Mouse (Mus musculus) kidney, postnatal 25 days (tissue): ENCODE results near the gene Il17rd.

Source experiments
- DNase-seq, 2 experiments: peaks; one replicate each; pipeline ENCODE4 v3.0.0; 2021; ENCODE audit warnings: mixed read lengths in 2 of 2

Il17rd gene

DNA sequence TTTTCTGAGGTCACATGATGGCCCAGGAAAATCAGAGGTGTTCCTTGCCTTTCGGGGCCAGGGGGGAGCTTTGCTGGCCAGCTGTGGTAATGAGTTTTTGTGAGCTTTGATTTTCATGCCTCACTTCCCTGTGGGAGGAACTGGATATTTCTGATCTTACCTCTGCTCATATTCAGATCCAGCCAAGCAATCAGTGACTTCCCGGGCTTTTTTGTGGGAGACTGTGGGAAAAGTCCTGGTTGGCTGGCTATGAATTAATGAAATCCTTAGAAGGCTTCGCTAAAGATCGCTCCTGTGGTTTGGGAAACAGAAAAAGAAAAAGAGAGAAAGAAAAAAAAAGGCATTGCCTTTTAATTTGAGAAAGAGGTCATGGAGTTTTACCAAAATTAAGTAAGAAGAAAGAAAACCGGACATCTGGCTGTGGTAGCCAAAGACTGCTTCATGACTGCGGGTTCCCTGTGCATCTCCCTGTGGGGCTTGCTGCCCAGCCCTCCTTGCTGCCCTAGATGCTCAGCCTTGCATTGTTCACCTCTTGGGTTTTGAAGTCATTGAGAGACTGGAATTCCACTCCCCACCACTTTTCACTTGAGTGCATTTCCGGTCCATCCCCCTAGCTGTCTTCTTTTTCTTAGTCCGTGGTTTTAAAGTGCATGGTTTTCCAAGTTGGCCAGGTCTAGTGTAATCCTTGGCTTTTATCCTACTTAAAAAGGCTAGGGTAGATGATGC, 9.7 kb downstream of the Il17rd start:
- DNase-seq = no peak

DNA sequence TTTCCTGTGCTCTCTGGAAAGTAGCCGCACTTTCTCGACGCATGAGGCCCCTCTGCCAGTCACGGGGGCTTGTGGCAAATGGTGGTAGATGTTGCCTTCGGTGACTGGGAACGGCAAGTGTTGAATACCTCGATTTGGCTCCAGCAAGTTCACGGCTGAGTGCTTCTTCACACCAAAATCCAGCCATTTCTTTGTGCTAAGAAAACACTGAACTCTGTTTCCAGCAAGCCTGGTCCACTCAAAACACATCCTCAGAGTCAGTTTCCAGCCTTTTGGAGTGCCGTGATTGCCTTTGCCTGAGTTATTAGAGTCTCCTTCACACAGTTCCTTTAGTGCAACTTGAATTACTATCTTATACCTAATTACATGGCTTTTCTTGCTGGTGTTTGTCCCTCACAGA, 11.3 kb downstream of the Il17rd start:
- no peak for DNase-seq

DNA sequence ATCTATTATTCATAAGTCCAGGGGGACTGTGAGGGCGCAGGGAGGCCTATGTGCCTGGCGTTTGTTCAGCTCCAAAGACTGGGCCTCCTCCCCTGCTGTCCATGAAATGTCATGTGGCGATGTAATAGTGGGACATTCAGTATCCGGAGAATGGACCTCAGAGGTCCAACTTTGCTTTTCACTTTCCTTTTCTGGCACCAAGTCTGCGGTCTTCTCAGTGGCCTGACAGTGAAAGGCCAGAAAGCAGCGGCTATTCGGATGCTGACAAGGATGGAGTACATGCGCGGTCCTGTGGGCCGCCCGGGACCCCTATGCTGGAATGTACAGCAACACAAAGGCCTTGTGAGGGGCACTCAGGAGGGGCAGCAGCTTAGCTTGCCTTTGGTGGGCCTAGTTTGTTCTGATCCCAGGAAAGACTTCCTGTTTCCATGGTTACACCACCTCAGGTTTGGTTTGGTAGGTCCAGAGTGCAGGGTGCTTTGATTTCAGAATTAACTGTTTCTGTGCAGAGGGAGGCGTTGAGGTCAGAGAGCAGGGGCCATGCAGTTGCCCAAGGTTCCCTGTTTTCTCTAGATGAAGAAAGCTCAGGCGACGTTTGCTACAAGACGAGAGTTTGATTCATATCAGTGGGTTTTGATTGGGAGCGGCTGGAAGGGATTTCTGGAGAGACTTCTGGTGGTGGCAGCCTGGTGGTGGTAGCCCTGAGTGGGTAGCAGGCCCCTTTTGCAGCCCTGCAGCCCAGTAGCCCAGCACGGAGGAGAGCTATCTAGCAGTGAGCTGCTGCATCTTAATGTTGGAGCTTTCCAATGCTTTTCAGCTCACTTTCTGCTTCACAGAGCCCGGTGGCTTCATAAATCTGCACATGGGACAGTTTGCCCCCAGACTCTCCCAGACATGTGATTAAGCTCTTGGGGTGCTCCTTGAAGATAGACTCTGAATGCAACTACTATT, 12.1 kb downstream of the Il17rd start:
- DNase-seq = peak in 1 of 2 experiments; percentile 12

DNA sequence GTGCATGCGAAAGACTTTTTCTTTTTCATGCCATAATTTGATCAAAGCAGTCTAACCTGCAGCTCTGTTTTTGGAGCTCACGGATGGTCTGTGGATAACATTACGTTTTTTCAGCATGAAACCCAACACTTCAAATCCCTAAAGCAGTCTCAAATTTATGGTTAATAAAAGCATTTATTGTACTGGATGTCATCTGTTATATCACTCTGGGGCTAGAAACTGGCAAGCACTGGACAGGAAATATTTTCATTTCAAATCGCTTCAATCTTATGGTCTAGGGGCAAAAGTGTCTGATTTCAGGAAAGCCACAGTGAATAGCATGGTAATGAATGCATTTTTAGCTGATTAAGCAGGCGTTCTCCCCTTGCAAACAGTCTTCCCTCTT, 12.8 kb downstream of the Il17rd start:
- DNase-seq = no peak

DNA sequence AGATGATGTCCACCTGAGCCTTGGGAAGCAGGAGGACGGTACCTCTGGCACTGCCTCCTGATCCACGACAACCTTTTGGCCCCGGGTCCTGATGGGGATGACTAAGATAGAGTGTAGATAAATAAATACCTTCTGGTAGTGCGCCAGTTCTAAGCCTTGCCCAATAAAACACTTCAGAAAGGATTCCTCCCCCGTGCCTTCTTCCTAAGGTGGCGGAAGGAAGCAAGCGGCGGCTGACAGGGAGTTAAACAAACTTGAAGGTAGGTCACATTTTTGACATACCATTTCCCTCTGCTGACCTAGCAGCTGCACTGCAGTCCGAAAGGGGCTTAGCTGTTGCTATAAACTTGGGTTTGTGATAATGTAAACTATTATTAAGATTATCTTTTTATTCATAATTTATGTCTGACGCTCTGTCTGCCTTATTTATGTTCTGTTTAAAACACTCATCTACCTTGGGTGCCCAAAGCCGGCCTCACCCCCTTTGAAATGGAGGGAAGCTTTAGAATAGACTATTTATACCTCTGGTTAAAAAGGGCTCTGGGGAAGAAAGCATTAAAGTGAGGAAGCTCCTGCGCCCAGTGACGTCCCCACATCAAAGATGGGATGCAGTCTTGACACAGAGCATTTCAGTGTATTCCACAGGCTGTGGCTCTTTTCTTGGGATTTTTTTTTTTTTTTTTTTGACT, 19.9 kb downstream of the Il17rd start:
- DNase-seq = peak; percentile 39 to 54

DNA sequence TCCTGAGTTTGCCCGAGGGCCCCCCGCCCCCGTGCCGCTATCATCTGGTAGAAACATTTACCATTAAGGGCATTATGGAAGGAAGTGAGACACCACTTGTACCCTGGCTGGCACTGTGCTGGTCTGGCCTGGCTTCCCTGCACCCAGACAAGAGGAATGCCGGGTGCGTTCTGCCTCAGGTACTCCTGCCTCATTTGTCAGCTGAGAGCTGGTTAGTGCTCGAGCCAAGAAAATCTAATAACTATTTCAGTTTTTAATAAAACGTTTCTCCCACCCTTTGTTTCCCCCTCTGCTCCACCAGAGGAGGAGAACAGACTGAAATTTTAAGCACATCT, 20.4 kb downstream of the Il17rd start:
- peak in 1 of 2 experiments; percentile 42 for DNase-seq

DNA sequence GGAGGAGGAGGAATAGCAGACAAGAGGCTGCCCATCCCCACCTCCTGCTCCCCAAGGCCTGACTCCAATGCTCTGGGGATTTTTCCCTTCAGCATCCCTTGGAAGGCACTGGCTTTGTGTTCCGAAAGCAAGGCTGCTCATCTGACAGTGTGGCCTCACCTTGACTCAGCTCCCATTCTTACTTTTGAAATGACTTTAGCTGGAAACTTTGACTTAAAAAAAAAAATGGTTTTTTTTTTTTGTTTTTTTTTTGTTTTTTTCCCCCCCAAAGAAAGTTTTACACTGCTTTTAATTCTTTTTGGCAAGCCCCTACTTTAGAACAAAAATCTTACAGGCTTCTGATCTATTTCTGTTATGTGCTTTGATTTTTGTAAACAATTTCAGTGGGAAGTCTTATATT, 24.6 kb downstream of the Il17rd start:
- no peak for DNase-seq

DNA sequence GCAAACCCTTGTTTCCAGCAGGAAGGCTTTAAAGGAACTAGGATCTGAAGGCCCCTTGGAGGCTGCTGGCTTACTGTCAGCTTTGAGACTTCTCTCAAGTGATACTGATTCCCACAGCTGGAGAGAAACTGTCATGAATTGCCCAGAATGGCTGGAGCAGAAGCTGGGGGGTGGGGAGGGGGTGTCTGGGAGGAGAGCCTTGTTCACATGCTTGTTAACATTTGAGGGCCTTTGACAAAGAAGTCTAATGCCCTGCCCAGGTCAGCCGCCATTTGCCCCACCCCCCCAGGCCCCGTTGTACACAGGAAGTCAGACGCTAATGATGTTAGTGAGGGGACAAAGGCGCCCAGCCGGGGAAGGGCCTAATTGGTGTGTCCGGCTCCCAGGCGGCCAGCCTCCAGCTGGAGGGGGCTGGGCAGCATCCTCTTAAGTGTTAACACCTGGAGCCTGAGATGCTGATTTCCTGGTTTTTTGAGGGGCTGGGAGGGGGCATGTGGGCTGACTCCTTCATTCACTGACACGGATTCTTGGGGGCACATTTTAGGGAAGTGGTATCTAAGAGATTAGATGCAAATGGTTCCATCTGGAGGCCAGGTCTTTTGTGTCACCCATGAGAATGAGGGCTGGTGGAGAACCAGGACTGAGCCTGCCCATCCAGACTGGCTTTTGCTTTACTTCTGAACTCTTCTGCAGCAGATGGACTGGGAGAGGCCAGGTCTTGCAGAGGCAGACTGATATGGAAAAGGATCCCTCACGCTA, 27.6 kb downstream of the Il17rd start:
- peak; percentile 31 to 54 for DNase-seq

DNA sequence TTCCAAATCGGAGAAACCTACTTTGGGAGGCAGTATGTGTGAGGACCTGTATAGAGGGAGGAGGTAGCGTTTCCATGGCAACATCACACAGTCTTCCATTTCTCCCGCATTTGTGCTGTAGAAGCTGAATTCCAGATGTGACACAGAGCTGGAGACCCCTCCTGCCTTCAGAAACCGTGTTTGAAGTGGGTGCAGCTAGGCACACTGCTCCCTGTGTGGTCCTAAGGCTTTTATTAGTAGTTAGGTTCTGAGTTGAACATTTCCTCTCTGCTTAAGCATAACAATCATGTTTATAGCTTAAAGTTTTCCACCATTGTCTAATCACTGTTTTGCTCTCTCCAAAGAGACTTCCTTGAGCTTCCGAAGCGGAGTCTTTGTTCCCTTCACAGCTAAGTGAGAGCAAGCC, 29.1 kb downstream of the Il17rd start:
- no peak for DNase-seq

DNA sequence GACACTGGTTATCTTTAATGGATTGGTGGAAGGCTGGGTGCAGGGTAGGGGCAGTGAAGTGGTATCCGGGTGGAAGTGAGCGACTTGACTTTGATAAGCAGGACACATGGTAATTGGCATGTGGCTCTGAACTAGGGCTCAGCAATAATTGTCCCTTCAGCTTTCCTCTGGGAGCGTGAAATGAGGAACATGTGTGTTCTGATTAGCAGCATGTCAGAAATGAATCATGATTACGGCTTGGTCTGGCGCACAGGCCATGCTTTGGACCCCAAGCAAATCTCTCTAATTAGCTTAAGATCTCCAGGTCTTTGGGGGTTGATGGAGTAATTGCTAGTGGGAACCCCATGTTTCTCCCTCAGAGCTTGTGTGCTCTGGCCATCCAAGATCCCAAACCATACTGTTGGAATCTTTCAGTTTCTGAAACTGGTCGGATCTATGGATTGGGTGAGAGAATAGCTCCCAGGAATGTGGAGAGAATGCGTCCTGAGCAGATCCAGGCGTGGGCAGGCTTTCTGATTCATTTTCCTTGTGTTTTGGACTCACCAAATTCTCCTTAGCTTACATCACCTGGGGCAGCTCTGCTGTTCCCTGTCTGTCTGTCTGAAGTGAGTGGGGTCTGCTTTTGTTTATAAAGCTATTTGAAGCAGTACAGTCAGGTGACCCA, 30.8 kb downstream of the Il17rd start:
- no peak for DNase-seq

DNA sequence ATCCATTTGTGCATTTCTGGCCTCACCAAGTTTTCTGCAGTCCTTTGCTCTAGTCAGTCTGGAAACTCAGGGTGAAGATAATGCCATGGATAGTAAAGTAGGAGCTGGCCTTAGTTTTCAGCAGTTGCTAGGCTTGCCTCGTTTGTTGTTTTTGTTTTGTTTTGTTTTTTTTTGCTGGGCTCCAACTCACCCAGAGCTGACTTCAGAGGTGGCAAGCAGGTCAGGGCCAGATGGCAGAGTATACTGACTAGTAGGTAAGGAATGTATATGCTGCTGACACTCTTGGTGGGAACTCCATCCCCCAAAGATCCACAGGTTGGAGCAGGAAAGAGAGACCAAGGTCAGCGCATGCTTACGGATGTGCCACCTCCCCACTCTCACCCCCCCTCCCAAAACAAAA, 31.4 kb downstream of the Il17rd start:
- no peak for DNase-seq

DNA sequence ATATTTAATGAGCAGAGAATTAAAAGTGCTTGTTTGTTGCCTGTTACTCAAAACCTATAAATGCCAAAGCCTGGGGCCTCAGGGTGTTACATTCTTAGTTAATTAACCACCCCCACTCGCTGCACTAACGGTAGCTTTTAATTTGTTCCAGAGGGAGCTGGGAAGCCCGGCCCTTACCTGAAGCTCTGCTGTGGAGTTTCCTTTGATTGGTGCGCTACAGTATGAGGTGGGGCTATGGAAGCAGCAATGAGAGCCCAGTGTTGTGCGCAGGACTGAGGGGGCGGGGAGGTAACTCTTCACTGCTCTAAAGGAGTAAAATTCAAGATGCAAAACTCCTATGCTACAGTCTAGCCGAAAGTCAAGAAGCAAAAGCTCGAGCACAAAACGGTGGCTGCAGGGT, 32.0 kb downstream of the Il17rd start:
- peak; percentile 58 to 82 for DNase-seq

DNA sequence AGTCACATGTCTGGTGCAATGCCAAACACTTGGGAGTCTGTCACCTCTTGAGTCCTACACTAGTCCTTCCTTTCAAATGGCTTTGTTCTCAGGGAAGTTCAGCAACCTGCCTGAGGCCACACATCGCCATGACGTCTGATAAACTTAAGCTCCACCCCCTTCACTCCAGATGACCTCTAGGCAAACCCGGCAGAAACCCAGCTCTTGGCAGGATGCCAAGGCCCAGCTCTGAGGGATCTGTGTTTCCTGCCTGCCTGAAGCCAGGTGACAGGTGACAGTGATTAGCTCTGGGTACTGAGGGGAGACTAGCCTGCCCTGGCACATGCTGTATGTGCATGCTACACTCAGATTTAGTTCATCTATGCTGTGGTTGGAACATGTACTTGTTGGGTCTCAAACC, 33.2 kb downstream of the Il17rd start:
- peak; percentile 46 to 75 for DNase-seq

DNA sequence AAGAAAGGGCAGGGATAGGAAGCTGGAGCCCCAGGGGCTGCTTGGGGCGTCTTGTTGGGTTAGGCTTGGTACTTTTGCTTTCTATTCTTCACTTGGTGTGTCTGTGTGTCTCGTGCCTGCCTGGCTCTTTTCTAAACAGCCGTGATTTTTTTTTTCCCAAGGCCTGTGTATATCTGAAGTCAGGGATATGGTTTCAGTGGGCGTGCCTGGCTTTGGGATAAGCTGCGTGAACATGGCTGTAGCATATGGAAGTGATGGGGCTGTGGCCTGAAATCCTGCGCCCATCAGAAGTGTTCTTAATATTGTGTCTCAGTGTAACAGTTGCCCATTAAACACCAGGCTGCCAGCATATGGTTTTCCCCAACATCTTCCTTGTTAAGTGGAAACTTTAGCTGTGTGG, 36.3 kb downstream of the Il17rd start:
- DNase-seq = no peak

DNA sequence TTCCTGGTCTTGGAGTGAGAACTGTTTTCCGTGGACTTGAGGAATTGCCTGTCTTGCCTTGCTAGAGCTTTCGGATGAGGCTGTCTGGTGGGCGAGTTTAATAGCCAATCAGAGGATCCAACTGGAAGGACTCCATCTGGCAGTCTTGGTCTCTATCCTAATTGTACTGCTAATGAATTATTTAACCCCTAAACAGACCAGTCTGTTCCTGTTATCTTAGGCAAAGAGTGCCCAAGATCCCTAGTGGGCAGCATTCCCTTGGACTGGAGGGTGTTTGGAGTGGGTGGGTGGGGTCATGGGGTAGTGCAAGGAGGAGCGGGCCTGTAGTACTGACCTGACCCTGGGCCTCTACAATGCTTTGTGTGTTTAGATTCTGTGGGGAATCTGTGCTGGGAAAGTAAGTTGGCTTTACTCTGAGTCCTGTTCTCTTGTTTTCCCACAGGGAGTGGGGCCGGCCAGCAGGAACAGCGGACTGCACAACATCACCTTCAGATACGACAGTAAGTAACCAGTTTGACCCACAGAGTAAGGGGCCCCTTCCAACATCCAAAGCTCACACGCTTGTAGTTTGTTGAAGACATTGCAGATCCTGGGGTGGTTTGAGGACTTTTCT, 37.3 kb downstream of the Il17rd start:
- DNase-seq = no peak

DNA sequence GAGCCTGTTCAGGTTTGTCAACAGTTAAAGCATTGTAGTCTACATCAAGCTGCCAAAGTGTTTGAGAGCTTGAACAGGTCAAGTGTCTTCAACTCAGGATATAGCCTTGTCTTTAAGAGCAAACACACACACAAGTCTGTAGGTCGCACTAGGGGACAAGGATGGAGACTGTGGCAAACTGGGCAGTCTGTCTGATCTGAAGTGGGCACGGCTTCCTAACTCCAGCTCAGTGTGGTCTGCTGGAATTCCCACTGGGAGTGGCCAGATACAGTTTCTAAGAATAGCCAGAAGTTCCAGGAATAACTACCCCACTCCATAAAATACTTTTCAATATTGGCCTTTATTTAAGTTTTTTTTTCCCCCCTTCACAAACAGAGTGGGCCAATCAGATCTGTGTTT, 37.8 kb downstream of the Il17rd start:
- DNase-seq = no peak

DNA sequence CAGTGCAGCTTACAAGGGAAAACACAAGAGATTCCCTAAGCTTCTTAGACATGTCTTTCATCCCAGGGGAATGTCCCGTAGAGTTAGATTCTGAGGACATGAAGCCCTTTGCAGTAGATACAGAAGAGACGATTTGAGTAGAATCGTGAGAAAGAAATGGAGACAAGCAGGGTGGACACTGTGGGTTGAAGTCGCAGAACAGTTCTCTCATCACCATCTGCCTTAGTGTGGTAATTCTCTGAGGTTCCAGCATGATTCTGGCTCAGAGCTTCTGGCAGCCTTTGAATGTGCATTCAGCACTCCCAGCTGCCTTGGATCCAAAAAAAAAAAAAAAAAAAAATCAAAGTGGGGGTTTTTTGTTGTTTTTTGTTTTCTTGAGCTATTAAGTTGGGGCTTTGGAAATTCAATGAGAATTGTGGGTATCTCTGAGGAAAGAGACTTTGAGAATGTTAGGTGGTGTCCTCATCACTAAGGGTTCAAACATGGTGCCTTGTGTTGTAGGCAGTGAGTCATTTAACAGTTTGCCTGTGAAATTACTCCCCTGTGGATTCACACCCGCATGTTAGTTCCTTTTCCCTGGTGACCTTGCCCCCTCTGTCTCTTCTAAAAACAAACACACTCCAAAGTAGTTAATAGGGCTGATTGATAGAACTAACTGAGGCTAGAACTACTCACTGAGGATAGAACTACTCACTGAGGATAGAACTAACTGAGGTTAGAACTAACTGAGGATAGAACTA, 43.0 kb downstream of the Il17rd start:
- no peak for DNase-seq

DNA sequence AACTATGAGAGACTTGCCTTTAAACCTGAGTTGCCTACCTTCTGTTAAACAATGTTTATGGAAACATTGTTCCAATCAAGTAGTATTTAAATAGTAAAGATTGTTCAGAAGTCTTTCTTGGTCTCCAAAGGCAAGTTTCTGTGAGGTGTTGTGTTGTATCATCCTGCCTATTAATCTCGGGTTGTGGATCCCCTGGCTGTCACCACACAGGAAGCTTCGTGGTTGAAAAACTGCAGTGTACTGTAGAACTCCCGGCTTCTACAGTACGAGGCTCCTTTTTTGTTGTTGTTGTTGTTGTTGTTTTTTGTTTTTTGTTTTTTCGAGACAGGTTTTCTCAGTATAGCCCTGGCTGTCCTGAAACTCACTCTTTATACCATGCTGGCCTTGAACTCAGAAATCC, 46.7 kb downstream of the Il17rd start:
- no peak for DNase-seq

DNA sequence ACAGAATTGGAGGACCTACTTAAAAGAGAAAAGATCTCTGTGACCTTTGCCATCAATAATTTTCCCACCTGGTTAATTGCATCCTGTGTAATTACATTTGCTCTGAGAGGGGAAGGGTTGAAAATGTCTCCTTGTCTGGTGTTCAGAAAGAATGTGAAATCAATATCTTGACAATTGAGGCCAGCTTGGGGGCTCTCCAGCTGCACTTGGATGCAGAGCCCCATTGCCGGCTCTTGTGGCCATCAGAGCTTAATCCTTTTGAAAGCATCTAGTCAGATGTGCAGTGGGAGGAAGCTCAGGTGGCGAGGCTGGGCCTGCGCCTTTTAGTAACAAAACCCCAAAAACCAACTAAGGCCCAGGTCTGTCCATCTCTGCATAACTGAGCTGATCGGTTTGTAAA, 47.3 kb downstream of the Il17rd start:
- no peak for DNase-seq

DNA sequence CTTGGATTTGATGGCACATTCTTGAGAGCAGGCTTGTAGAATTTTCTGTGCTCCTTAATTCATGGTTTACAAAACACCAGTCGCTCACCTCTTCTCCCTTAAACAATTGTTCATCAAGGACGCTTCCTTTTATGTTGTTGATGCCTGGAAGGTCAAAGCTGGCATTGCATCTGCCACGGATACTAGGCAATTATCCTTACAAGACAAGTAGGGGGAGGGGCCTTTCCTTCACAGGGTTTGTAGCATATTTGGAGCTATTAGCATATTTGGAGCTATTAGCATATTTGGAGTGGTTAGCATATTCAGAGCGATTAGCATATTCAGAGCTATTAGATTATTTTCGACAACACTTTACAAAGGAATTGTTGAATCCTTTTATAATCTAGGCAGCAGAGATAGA, 55.5 kb downstream of the Il17rd start:
- no peak for DNase-seq

DNA sequence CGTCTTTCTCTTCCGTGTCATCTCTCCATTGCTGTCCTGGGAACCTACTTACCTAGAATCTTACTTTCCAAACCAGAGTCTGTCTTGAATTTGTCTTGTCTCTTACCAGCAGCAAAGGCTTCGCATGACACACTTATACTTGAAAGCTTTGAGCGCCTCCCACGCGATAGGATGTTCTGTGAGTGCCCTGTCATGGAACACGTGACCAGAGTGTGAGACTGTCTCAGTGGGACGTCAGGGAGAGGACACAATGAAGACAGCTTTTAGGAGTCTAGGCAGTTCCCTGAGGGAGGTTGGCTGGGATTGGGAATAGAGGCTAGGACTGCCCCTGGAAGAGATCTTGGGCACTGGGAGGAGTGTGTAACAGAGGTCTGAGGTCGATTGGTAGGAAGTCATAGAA, 57.4 kb downstream of the Il17rd start:
- no peak for DNase-seq
